Mouse (Mus musculus): ENCODE results near the gene Panx2.

Panx2 gene

DNA sequence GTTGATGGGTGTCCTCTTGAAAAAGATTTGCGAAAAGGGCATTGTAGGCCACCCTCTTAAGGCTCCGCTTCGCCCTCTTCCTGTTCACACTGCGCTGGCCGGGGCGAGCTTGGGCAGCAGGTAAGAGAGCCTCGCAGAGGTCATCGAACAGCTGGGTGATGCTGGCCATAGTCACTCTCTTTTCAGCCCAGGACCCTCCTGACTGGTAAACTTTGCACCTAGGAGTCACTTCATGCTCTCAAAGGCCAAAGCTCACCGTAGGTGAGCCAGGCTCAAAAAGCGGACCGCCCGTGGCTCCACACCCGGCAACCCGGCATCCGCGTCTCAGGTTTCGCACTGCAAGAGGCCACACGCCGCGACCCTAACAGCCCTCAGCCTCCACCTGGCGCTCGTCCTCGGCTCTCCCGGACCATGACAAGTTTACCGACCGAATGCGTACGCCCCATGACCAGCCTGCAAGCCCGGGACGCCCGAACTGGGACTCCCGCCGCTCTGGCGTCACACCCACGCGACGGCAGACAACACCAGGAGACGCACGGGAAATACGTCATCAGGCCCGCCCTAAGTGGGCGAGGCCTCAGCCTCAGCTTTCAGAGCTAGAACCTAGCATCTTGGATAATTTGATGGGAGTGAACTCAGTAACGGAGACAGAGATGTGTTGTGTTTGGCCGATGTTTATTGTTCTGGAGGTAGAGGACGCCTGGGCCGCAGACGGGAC lies 63.3 kb downstream of the Panx2 start, which contains the start of gene Tubgcp6:
Tubgcp6 (minus strand) TSS at position 464 of the 718 bp plus-strand sequence.
- intact Hi-C loops (cut with DNase I): loop anchor here (5.0 kb wide), 1 partner anchor 89 kb away; the partner anchor contains the start of gene Ppp6r2
